Mouse (Mus musculus) splenic B cell, adult 2 months (primary cell): Measurements from ENCODE around the gene Epha7.

Experiments
- DNase-seq: peaks from one replicate; pipeline ENCODE4 v3.0.0-alpha.2; 2011; ENCODE audit warnings: low read depth, low spot score
- H3K27me3 ChIP-seq: 2 replicates; pipeline ENCODE4 v1.6.1; 2012; ENCODE audit warnings: mild to moderate bottlenecking, low read length, moderate library complexity, mixed read lengths; ENCODE audit not compliant: control insufficient read depth, poor library complexity, insufficient read depth, severe bottlenecking
- H3K36me3 ChIP-seq: 2 replicates; pipeline ENCODE4 v1.6.1; 2012; ENCODE audit warnings: mild to moderate bottlenecking, low read length, moderate library complexity, mixed read lengths; ENCODE audit not compliant: control insufficient read depth, poor library complexity, insufficient read depth, severe bottlenecking

Gene Epha7

DNA sequence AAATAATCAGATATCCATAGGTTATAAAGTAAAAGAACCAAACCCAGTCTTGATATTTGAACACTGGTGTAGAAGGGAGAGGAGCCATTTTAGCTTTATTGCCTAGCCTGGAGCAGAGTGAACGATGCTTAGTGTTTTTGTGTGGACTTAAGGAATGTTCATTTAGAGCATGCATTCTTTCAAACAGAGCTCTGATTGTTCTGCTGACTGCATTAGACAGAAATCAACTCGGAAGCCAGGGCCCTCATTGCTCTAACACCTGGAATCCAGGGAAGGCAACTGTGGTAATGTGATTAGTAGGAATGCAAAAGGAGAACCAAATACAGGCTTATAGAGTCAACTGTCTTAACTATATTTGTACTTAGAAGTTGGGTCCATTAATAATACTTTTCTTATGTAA, 53.5 kb downstream of the Epha7 start:
- no peaks in the 10 kb centered on the region for H3K36me3 ChIP-seq
- no peaks in the 10 kb centered on the region for H3K27me3 ChIP-seq
- DNase-seq: no peak

DNA sequence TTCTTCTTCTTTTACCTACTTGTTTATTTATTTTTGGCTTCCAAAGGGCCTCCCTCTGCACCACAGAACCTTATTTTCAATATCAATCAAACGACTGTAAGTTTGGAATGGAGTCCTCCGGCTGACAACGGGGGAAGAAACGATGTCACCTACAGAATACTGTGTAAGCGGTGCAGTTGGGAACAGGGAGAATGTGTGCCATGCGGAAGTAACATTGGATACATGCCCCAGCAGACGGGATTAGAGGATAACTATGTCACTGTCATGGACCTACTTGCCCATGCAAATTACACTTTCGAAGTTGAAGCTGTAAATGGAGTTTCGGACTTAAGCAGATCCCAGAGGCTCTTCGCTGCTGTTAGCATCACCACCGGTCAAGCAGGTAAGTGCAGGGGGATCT, 58.7 kb downstream of the Epha7 start:
- H3K36me3 ChIP-seq: no peaks in the 10 kb centered on the region
- DNase-seq: no peak
- H3K27me3 ChIP-seq: no peaks in the 10 kb centered on the region

- H3K36me3 ChIP-seq: no peaks in the 10 kb centered on the region
- DNase-seq: no peak
These were observed 68.5 kb downstream of the Epha7 start for GRCm38 (mm10) chr4:28881271-28882044.

GRCm38 (mm10) chr4:28889630-28890029, 76.7 kb downstream of the Epha7 start:
- DNase-seq: no peak
- Histone ChIP-seq H3K27me3 (no peaks in the 10 kb centered on the region), H3K36me3 (no peaks in the 10 kb centered on the region)

More at GRCm38 (mm10) chr4:28881271-28882044, 68.5 kb downstream of the Epha7 start:
- no peaks in the 10 kb centered on the region for H3K27me3 ChIP-seq

- DNase-seq: no peak
- Histone ChIP-seq H3K27me3 (no peaks in the 10 kb centered on the region), H3K36me3 (no peaks in the 10 kb centered on the region)
These were observed 77.2 kb downstream of the Epha7 start for GRCm38 (mm10) chr4:28890102-28890501.

DNA sequence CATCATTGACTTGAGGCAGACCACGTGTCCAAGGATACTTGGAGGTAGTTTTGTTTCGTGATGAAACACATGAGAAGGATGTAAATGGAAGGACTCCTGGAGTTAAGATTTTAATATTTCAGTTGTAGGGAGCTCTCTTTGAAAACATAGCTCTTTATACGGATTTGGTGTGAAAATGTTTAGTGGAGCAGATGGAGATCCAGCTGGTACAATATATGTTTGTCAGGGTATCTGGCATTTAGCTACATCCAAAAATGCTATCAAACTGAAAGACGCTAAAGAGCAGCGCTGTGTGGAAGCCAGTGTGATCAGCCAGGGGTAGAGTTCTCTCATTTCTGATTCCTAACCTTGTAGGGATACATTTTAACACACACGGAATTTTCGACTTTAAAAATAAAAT, 82.5 kb downstream of the Epha7 start:
- no peaks in the 10 kb centered on the region for H3K27me3 ChIP-seq
- no peak for DNase-seq
- no peaks in the 10 kb centered on the region for H3K36me3 ChIP-seq

DNA sequence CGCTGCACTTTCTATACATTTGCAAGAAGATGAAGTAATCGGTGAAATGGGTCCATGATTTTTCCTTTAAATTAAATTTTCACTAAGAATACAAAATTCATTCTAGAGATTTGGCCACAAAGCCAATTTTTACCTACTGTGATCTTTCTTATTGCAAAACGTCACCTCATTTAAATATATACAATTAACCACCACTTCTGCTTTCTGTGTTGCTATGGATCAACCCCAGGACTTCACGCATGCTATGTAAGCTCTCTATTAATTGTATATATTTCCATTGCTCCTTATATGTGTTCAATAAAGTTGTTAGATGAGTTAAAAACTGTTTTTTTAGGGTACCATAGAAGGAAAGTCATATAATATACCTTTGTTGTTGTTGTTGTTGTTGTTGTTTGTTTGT, 86.4 kb downstream of the Epha7 start:
- no peaks in the 10 kb centered on the region for H3K27me3 ChIP-seq
- H3K36me3 ChIP-seq: no peaks in the 10 kb centered on the region
- no peak for DNase-seq

DNA sequence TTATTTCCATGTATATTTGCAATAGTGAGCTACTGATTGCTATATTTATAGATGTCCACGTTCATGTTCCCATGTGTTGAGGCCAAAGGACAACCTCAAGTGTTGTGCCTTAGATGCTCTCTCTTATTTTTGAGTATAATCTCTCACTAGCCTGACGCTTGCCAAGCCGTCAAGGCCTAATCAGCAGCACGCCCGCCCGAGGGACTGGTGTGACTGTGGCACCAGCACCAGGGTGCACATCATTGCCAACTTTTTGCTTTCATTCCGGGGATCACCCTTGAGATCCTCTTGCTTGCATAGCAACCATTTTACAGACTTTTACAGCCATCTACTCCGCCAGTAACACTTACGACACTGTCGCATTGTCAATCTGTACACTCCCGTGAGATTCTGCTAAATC, 86.9 kb downstream of the Epha7 start:
- no peaks in the 10 kb centered on the region for H3K27me3 ChIP-seq
- no peaks in the 10 kb centered on the region for H3K36me3 ChIP-seq
- DNase-seq: no peak

DNA sequence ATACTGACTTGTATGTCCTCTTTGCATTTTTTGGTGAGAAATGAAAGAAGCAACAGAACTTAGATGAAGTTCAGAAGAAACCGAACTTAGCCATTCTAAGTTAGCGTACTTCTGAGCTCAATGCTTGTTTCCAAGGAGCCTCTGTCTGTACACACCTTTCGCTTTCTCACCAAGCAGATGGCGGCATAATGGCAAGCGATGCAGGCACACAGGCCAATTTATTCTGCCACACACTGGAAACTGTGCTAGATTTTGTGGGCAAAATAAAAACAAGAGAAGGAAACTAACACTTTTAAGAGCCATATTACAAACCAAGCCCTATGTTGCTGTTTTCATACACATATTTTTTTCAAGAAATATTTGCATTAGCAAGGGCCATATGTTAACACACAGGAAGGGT, 88.6 kb downstream of the Epha7 start:
- Histone ChIP-seq H3K36me3 (no peaks in the 10 kb centered on the region), H3K27me3 (no peaks in the 10 kb centered on the region)
- no peak for DNase-seq

DNA sequence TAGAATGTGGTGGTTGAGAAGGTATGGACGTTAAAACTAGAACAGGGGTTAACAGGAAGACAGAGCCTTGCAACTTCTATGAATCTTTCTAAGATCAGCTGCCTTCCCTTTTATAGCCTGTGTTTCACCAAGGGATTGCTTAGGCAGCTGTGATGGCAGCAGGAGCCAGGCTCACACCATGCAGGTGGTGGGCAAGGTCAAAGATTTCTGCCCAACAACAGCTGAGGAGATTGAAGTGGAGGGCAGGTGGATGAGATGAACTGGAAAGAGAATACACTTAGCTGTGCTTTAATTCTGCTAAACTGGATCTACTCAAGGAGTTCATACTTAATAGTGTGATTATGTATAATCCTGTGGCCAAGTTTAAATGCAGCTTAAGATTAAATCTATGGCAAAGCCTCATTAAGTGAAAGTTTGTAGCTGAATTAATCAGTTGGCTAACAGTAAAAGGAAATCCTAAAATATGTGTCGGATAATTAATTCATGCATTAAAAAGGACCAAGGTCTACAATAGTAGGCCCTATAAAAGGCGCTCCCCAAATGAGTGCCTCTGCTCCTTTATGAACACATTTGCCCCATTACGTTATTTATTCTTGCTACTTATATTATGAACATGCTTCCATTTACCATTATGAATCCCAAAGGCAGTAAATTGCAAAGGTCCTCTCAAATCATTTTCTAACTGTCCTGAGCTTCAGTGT, 89.2 kb downstream of the Epha7 start:
- no peak for DNase-seq
- Histone ChIP-seq H3K27me3 (no peaks in the 10 kb centered on the region), H3K36me3 (no peaks in the 10 kb centered on the region)

DNA sequence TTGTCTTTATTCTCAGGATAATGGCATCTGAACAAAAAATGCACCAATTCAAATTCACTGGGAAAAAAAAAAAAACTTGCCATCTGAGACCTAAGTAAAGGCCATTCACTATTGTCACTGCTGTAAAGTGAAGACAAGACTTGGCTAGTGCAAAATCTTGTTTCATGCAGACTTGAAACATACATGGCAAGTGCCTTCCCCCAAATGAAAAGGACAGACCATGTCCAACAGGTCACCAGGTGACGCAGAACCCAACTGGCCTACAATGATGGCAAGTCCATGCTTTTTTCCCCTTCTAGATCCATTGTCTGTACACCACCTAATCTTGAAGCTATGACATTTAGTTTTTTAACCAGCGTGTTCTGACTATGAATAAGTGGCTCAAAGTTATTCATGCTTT, 94.1 kb downstream of the Epha7 start:
- DNase-seq: no peak
- Histone ChIP-seq H3K36me3 (no peaks in the 10 kb centered on the region), H3K27me3 (no peaks in the 10 kb centered on the region)

DNA sequence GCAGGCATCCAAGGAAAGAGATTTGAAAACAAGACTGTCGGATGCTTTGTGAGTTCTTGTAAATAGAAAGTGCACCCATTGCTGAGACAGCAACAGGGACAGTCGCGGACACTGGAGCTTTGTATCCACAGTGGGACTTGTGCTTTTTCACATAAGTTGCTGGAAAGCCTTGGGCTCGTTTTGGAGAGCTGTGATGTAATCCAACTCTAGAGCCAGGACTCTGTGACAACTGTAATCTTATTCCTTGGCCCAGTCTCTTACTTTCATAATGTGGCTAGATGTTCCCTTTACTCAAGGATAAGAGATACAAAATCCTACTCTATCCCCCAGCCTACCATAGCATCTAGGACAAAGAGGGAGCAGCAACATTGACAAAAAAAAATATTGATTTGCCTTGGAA, 97.2 kb downstream of the Epha7 start:
- no peak for DNase-seq
- no peaks in the 10 kb centered on the region for H3K27me3 ChIP-seq
- H3K36me3 ChIP-seq: no peaks in the 10 kb centered on the region

- DNase-seq: no peak
These were observed 99.1 kb downstream of the Epha7 start for GRCm38 (mm10) chr4:28912028-28912427.

GRCm38 (mm10) chr4:28913613-28914012, 100.7 kb downstream of the Epha7 start:
- no peaks in the 10 kb centered on the region for H3K36me3 ChIP-seq
- DNase-seq: no peak
- H3K27me3 ChIP-seq: no peaks in the 10 kb centered on the region

More at GRCm38 (mm10) chr4:28912028-28912427, 99.1 kb downstream of the Epha7 start:
- Histone ChIP-seq H3K36me3 (no peaks in the 10 kb centered on the region), H3K27me3 (no peaks in the 10 kb centered on the region)

DNA sequence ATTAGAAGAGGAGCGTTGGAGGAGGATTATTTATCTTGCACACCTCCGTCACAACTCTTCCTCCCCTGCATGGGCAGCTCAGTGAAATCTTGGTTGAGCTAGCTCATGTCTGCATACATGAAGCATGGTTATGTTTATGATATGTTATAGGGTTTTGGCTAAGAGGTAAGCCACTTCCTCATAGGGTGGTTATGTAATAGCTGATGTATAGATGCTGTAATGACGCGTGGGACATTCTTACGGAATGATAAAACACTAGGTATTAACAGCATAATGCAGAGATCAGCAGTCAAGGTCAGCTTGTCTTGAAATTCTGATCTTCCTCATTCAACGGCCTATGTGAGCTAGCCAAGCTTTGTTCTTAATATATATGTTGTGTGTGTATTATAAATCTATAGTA, 107.7 kb downstream of the Epha7 start:
- DNase-seq: no peak

More for the DNA sequence above, 107.7 kb downstream of the Epha7 start:
- Histone ChIP-seq H3K36me3 (no peaks in the 10 kb centered on the region), H3K27me3 (no peaks in the 10 kb centered on the region)
